Mouse (Mus musculus) heart, embryonic 13.5 days (tissue): ENCODE measurements around the gene Kif18b. TPM values are rescaled to one million over a fixed set of nuclear protein-coding genes. Genes with fewer than 3 reads are reported as not detected.

Experiments used
- ATAC-seq: fragments of 200-750 bp; cut with Nextera tagmentation; 2 replicates; pipeline ENCODE4 v1.8.0; 2017; ENCODE audit warnings: moderate TSS enrichment; ENCODE audit not compliant: insufficient number of reproducible peaks, low FRiP score, low TSS enrichment; ENCODE audit errors: extremely low read depth
- H3K27ac ChIP-seq: fragments of 300-500 bp; sonication (generic); replicated peaks from 2 replicates; pipeline ENCODE4 v1.5.1; 2015; ENCODE audit warnings: moderate library complexity, mild to moderate bottlenecking, inconsistent platforms
- H3K27me3 ChIP-seq: fragments of 300-500 bp; sonication (generic); replicated peaks from 2 replicates; pipeline ENCODE4 v1.6.1; 2015; ENCODE audit warnings: mild to moderate bottlenecking, inconsistent platforms
- H3K36me3 ChIP-seq: fragments of 300-500 bp; sonication (generic); 2 replicates; pipeline ENCODE4 v1.6.1; 2015; ENCODE audit warnings: mild to moderate bottlenecking, inconsistent platforms
- H3K4me1 ChIP-seq: fragments of 300-500 bp; sonication (generic); 2 replicates; pipeline ENCODE4 v1.6.1; 2015; ENCODE audit warnings: inconsistent platforms
- H3K4me2 ChIP-seq: fragments of 300-500 bp; sonication (generic); 2 replicates; pipeline ENCODE4 v1.6.1; 2015; ENCODE audit warnings: inconsistent platforms, mild to moderate bottlenecking, moderate library complexity
- H3K4me3 ChIP-seq: fragments of 300-500 bp; sonication (generic); 2 replicates; pipeline ENCODE4 v1.5.1; 2015; ENCODE audit warnings: moderate library complexity, mild to moderate bottlenecking, inconsistent platforms
- H3K9ac ChIP-seq: fragments of 300-500 bp; sonication (generic); 2 replicates; pipeline ENCODE4 v1.6.1; 2015; ENCODE audit warnings: inconsistent platforms, mild to moderate bottlenecking, moderate library complexity
- H3K9me3 ChIP-seq: fragments of 300-500 bp; sonication (generic); 2 replicates; pipeline ENCODE4 v1.6.1; 2016; ENCODE audit warnings: inconsistent platforms
- WGBS: fragments of 180-500 bp; shearing (Covaris S2); methylation state at CpG from one replicate; pipeline ENCODE4 v1.1.7; 2015; ENCODE audit warnings: mixed read lengths; 5-methylcytosine and 5-hydroxymethylcytosine counted together
- polyA plus RNA-seq: library from polyadenylated mRNA; unstranded; fragments of >200 nt; fragmentation: Nextera tagmentation; extraction: Ambion mirVana; gene quantifications from 2 replicates; pipeline ENCODE4 v1.2.1, GENCODE M21; 2015

Gene Kif18b
- polyA plus RNA-seq, 1 experiment from 2014 or later: 7.0 TPM

DNA sequence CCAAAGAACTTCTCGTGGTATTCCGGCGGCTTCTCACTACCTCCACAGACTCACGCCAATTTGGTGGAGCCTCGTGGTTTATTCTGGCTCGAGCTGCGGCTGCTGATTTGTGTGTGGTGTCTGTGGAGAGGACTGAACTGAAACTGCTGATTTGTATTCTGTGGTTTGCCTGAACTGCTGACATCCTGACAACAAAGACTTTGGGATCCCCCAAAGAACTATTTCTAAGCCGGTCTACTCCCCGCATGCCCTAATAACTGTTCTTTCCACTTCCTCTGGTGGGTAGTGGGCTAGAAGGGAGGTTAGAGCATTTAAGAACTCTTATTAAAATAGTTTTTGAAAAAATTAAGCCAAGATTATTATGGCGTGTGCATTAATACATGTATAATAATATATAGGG lies 5.7 kb upstream of the Kif18b start:
- H3K27me3 ChIP-seq: peaks cover 25% of the 10 kb centered on the region
- 81% methylated on average over 10 of the region's 10 CpGs for WGBS

DNA sequence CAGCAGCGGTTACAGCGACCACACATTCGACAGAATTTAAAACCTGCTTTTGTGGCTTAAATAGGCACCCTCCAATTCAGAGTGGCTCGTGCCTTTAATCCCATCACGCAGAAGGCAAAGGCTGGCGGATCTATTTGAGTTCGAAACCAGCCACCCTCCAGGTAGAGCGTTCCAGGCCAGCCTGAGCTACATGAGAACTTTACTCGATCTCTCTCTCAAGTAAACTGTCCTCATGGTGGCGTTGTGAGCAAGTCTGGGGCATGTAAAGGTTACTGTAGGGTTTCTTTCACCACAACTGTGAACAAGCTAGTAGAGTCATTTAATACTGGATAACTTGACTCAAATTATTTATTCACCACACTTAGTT lies 410 bp upstream of the Kif18b start:
- Histone ChIP-seq H3K9ac (peak overlapping the region; percentile 87), H3K4me3 (peak overlapping the region; percentile 85), H3K4me2 (peak overlapping the region; percentile 88), H3K27me3 (0 out of 2 replicates have a peak, but pooled peaks cover 4% of the 10 kb centered on the region), H3K4me1 (peaks cover 33% of the 10 kb centered on the region), H3K9me3 (no peaks in the 10 kb centered on the region), H3K36me3 (peaks cover 12% of the 10 kb centered on the region; the same call in 1 of the 2 replicates), H3K27ac (peak overlapping the region; percentile 92)
- WGBS: under 1% methylated on average over 10 of the region's 10 CpGs
- ATAC-seq: no peak

More for the DNA sequence above, 5.7 kb upstream of the Kif18b start:
- Histone ChIP-seq H3K4me2 (no peak overlapping the region), H3K27ac (no peak overlapping the region), H3K9ac (no peak overlapping the region), H3K9me3 (no peaks in the 10 kb centered on the region), H3K36me3 (no peaks in the 10 kb centered on the region), H3K4me1 (no peaks in the 10 kb centered on the region), H3K4me3 (no peak overlapping the region)
- no peak for ATAC-seq

DNA sequence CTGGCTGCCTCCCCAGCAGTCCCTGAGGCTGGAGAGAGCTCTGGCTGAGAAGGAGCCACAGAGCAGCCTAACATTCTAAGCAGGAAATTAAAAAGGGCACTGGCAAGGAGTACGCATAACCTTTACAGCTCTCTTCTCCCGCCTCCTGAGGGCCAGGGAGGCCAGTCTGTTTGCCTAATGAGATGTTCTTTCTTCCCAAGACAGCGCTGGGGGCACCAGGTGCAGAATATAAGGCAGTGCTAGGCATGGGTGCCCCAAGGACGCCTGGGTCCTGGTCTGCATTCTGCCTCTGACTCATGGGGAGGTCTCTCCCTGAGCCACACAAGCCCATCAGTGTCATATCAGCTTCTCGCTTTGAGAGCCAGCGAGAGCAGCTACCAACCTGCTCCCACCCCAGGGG lies 3.4 kb downstream of the Kif18b start:
- Histone ChIP-seq H3K4me1 (peaks cover 33% of the 10 kb centered on the region), H3K9me3 (no peaks in the 10 kb centered on the region), H3K36me3 (peaks cover 15% of the 10 kb centered on the region; the same call in 1 of the 2 replicates), H3K4me2 (no peak overlapping the region), H3K27ac (no peak overlapping the region), H3K4me3 (no peak overlapping the region), H3K9ac (peak overlapping the region; percentile 45; the same call in 1 of the 2 replicates), H3K27me3 (no peaks in the 10 kb centered on the region)
- WGBS: 79% methylated on average over 6 of the region's 6 CpGs
- ATAC-seq: no peak

DNA sequence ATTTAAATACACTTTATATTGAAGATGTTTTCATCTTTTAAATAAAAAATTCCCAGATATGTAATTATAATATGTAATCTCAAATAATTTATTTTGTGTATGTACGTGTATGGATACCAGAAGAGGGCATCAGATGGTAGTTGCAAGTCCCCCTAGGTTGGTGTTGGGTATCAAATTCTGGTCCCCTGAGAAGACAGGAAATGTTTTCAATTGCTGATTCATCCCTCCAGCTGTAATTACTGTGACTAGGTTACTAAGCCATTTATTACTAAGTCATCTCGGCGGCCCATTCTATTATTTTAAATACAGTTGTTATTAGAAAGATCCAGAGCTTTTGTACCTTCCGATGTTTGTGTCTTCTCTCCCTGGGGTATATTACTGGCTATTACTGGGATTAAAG lies 6.8 kb downstream of the Kif18b start:
- no peaks in the 10 kb centered on the region for H3K9me3 ChIP-seq
- no peak overlapping the region for H3K9ac ChIP-seq
- no peaks in the 10 kb centered on the region for H3K27me3 ChIP-seq
- peaks cover 20% of the 10 kb centered on the region for H3K4me1 ChIP-seq
- H3K4me3 ChIP-seq: no peak overlapping the region
- H3K27ac ChIP-seq: no peak overlapping the region
- 94% methylated on average over 4 of the region's 4 CpGs for WGBS
- no peak for ATAC-seq
- peaks cover 48% of the 10 kb centered on the region for H3K36me3 ChIP-seq
- H3K4me2 ChIP-seq: no peak overlapping the region

DNA sequence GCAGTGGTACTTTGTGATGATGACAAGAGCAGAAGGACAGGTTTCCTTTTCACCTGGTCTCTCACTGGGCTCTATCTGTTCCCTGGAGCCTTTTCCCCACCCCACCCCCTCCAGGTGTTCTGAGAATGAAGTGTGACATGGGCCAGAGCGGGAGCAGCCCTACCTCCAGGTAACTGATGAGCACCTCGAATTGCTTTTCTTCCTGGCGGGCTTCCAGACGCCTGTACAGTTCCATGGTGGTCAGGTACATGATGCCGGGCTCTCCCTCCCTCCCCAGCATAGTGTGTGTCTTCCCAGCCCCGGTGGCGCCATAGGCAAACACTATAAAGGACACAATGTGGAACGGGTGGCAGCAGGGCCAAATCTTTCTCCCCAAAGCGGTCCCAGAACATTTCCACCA lies 9.5 kb downstream of the Kif18b start:
- no peak overlapping the region for H3K27ac ChIP-seq
- no peak overlapping the region for H3K4me2 ChIP-seq
- H3K36me3 ChIP-seq: peaks cover 61% of the 10 kb centered on the region
- no peaks in the 10 kb centered on the region for H3K4me1 ChIP-seq
- no peak for ATAC-seq
- H3K27me3 ChIP-seq: no peaks in the 10 kb centered on the region
- no peak overlapping the region for H3K9ac ChIP-seq
- WGBS: 83% methylated on average over 9 of the region's 9 CpGs
- no peak overlapping the region for H3K4me3 ChIP-seq
- H3K9me3 ChIP-seq: no peaks in the 10 kb centered on the region

- peaks cover 98% of the 10 kb centered on the region for H3K36me3 ChIP-seq
- no peaks in the 10 kb centered on the region for H3K27me3 ChIP-seq
- no peak overlapping the region for H3K27ac ChIP-seq
- H3K4me2 ChIP-seq: no peak overlapping the region
- no peak overlapping the region for H3K9ac ChIP-seq
- H3K9me3 ChIP-seq: no peaks in the 10 kb centered on the region
- no peak for ATAC-seq
- H3K4me1 ChIP-seq: no peaks in the 10 kb centered on the region
- 77% methylated on average over 7 of the region's 7 CpGs for WGBS
- no peak overlapping the region for H3K4me3 ChIP-seq
These were observed 13.5 kb downstream of the Kif18b start for GRCm38 (mm10) chr11:102911376-102911775.

DNA sequence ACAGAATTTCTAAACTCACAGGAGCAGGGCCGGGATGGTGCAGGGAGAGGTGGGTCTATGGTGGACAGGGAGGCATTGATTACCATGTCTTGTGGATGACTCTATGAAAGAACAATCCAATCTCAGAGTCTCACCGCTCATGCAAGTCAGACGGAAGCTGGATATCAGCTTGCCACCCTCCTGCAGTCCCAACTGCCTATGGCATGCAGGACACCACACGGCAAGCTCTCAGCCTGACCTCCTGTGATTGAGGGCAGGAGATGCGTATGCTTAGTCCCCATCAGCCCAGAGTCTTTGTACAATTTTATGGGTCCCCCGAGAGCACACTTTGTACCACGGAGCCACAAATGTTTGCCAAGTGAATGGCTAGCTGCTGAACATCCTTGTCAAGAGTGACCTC lies 21.3 kb downstream of the Kif18b start:
- 77% methylated on average over 7 of the region's 7 CpGs for WGBS
- ATAC-seq: no peak
- Histone ChIP-seq H3K9me3 (no peaks in the 10 kb centered on the region), H3K36me3 (peaks cover 36% of the 10 kb centered on the region), H3K4me3 (no peak overlapping the region), H3K4me1 (peaks cover 9% of the 10 kb centered on the region; the same call in 1 of the 2 replicates), H3K9ac (no peak overlapping the region), H3K4me2 (no peak overlapping the region), H3K27ac (no peak overlapping the region), H3K27me3 (peaks cover 19% of the 10 kb centered on the region)

- Histone ChIP-seq H3K9ac (no peak overlapping the region), H3K36me3 (peaks cover 20% of the 10 kb centered on the region), H3K9me3 (no peaks in the 10 kb centered on the region), H3K27me3 (peaks cover 34% of the 10 kb centered on the region), H3K4me1 (peaks cover 13% of the 10 kb centered on the region), H3K4me2 (no peak overlapping the region), H3K4me3 (no peak overlapping the region), H3K27ac (no peak overlapping the region)
- ATAC-seq: no peak
- 84% methylated on average over 5 of the region's 5 CpGs for WGBS
These were observed 22.8 kb downstream of the Kif18b start for GRCm38 (mm10) chr11:102902107-102902506.

- Histone ChIP-seq H3K4me2 (no peak overlapping the region), H3K36me3 (peaks cover 11% of the 10 kb centered on the region), H3K9me3 (no peaks in the 10 kb centered on the region), H3K4me3 (no peak overlapping the region), H3K27ac (no peak overlapping the region), H3K27me3 (peaks cover 43% of the 10 kb centered on the region), H3K9ac (no peak overlapping the region), H3K4me1 (peaks cover 13% of the 10 kb centered on the region)
- ATAC-seq: no peak
- 50% methylated on average over 4 of the region's 4 CpGs for WGBS
These were observed 23.7 kb downstream of the Kif18b start for GRCm38 (mm10) chr11:102901199-102901598.

DNA sequence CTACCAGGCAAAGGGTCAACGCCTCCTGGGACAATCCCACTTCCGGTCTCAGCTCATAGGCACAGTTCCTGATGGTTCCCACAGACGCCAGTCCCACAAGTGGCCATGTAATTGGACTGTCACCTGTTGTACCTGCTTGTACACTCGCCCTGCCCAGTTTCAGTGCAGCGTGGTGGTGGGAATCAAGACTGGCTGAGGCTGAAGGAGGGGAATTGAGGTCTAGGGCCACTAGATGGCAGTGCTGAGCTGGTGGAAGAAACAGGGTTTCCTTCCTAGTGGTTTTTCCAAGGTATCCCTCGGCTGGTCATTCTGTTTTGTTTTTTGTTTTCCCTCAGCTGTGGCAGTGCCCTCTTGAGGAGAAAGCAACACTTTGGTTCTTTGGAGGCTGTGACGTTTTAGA lies 24.2 kb downstream of the Kif18b start, which contains the start of gene Gfap:
Gene Gfap, minus strand, starts transcription at position 150 of the 400 bp plus-strand sequence.
- Histone ChIP-seq H3K36me3 (peaks cover 7% of the 10 kb centered on the region), H3K27ac (no peak within 1 kb of the TSS), H3K9ac (no peak within 1 kb of the TSS), H3K4me1 (peaks cover 13% of the 10 kb centered on the region), H3K4me2 (no peak within 1 kb of the TSS), H3K27me3 (peaks cover 47% of the 10 kb centered on the region), H3K9me3 (no peaks in the 10 kb centered on the region), H3K4me3 (no peak within 1 kb of the TSS)
- WGBS: 15% methylated on average over 7 of the region's 7 CpGs
- ATAC-seq: no peak

DNA sequence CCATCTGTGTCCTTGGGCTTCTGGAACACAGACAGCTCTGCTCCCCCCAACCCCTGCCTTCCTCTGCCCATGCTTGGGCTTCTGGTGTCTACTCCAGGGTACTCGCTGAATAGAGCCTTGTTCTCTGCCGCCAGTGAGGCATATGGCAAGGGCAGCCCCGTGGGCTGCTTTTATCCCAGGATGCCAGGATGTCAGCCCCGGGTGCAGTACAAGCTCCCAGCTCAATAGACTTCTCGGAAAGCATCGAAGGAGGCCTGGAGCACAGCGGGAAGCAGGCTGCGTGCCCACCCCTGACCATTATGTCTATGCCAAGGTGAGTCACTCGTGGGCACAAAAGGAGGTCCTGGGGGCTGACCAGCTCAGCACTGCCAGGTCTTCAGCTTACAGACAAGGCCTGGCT lies 26.5 kb downstream of the Kif18b start:
- Histone ChIP-seq H3K27me3 (peaks cover 71% of the 10 kb centered on the region), H3K9ac (0 out of 2 replicates have a peak overlapping the region, but pooled peaks have one; percentile 37)

DNA sequence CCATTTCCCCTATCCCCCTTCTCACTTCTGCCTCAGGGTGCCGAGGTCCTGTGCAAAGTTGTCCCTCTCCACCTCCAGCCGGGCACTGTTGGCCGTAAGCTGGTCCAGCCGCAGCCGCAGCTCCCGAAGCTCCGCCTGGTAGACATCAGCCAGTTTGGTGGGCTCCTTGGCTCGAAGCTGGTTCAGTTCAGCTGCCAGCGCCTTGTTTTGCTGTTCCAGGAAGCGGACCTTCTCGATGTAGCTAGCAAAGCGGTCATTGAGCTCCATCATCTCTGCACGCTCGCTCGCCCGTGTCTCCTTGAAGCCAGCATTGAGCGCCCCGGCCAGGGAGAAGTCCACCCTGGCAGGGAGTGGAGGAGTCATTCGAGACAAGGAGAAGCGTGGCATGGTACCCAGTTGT lies 28.3 kb downstream of the Kif18b start:
- Histone ChIP-seq H3K36me3 (no peaks in the 10 kb centered on the region), H3K27ac (no peak overlapping the region), H3K27me3 (peaks cover 80% of the 10 kb centered on the region), H3K9ac (no peak overlapping the region), H3K4me1 (peaks cover 19% of the 10 kb centered on the region), H3K4me2 (no peak overlapping the region), H3K9me3 (no peaks in the 10 kb centered on the region), H3K4me3 (no peak overlapping the region)
- whole genome bisulfite sequencing: 67% methylated on average over 20 of the region's 20 CpGs
- no peak for ATAC-seq

More for the DNA sequence above, 26.5 kb downstream of the Kif18b start:
- no peak for ATAC-seq
- WGBS: 80% methylated on average over 9 of the region's 9 CpGs
- H3K9me3 ChIP-seq: no peaks in the 10 kb centered on the region
- no peak overlapping the region for H3K4me2 ChIP-seq
- H3K4me3 ChIP-seq: no peak overlapping the region
- no peak overlapping the region for H3K27ac ChIP-seq
- peaks cover 11% of the 10 kb centered on the region for H3K4me1 ChIP-seq
- no peaks in the 10 kb centered on the region for H3K36me3 ChIP-seq
